Mouse (Mus musculus) cortical plate, adult 2 months (tissue): ENCODE results near the gene Tubgcp4.

Experiments
- CTCF ChIP-seq: fragments of 200-500 bp; IDR thresholded peaks from 2 replicates; pipeline ENCODE4 v1.5.1; 2011; ENCODE audit warnings: mild to moderate bottlenecking, control low read depth, low read length; ENCODE audit not compliant: insufficient read depth; ENCODE audit errors: extremely low read depth
- POLR2A ChIP-seq: fragments of 200-500 bp; IDR thresholded peaks from 2 replicates; pipeline ENCODE4 v1.6.1; 2011; ENCODE audit warnings: mild to moderate bottlenecking, low read length, control low read depth; ENCODE audit not compliant: insufficient read depth; ENCODE audit errors: extremely low read depth

- TF ChIP-seq CTCF (no peak), POLR2A (no peak)
Observed at GRCm38 (mm10) chr2:121132822-121133221, 37.6 kb upstream of the Tubgcp4 start.
